Mouse (Mus musculus): ENCODE measurements around the gene Slc39a13.

DNA sequence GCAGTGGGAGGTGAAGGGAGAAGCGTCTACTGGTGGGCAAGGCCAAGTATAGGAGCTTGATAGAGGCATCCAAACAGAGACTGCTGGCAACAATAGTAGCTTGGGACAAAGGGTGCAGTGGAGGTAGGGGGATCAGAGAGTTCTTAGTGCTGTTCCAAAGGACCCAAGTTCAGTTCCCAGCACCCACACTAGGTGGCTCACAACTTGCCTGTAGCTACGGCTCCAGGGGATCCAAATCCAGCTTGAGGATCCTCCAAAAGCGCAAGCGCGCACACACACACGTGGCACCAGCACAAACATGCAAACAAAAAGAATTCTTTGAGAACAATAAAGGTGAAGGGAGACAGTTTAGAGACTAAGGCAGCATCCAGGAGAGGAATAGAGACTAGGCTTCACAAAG is 6.0 kb downstream of the Slc39a13 start:
- TF ChIP-seq CTCF (IDR thresholded peaks at IDR 0.05; ENCODE audit: low read depth, low read length) (0 out of 2 replicates have a peak, but pooled peaks have one; percentile 5), POLR2A (IDR thresholded peaks at IDR 0.05; ENCODE audit: extremely low read depth, insufficient read depth, low read length) (no peak)
